Mouse (Mus musculus) G1E-ER4 (cell line): ENCODE results near the gene Golph3. TPM values are rescaled to one million over a fixed set of nuclear protein-coding genes. Genes with fewer than 3 reads are reported as not detected.

ENCODE experiments used
- GATA1 ChIP-seq: IDR thresholded peaks from one replicate; pipeline ENCODE4 v1.8.0; 2012; ENCODE audit warnings: low read length, inconsistent platforms
- polyA plus RNA-seq: library from polyadenylated mRNA; stranded (reverse); fragments of >175 nt; gene quantifications from 2 replicates; pipeline ENCODE4 v1.2.3, GENCODE M21; 2012

The Golph3 gene
- polyA plus RNA-seq, 1 experiment = 965 TPM

- TF ChIP-seq GATA1 = peak; percentile 53
Observed at GRCm38 (mm10) chr15:12310676-12311075, 10.6 kb upstream of the Golph3 start.

DNA sequence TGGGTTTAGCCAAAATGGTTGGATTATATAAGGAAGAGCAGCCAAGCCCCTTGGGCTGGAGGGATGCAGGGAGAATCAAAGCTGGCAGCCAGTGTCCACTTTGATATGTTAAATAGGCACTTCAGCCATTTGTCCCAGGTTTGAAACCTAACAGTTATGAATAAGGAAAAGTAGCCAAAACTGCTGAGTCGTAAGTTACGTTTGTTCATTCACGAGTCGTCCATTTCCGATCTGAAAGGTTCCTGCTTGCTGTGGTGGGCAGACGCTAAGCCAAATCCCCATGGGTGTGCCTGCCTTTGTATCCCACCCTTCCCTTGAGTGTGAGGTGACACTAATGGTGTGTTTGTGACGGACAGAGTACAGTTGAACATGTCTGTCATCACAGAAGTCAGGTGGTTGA, 9.8 kb upstream of the Golph3 start:
- TF ChIP-seq GATA1 = no peak

DNA sequence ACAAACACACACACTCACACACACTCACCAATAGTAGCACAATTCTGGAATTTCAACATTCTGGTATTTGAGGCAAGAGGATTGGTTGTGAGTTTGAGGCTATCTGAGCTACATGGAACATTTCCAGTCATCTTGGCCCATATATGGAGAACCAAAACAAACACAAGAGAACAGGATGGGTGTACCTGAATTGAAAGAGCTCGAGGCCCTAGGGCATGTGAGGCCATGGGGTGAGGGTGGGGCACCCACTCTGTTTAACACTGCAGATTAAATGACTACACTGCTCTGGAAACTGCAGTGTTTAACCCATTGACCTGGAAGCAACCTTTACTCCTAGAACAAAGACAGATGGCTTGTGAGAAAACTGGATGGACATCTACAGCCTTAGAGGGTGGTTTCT, 8.0 kb upstream of the Golph3 start:
- no peak for TF ChIP-seq GATA1

- TF ChIP-seq GATA1 = no peak
Observed at GRCm38 (mm10) chr15:12314584-12314983, 6.7 kb upstream of the Golph3 start.

GRCm38 (mm10) chr15:12315996-12316395, 5.3 kb upstream of the Golph3 start:
- no peak for TF ChIP-seq GATA1

DNA sequence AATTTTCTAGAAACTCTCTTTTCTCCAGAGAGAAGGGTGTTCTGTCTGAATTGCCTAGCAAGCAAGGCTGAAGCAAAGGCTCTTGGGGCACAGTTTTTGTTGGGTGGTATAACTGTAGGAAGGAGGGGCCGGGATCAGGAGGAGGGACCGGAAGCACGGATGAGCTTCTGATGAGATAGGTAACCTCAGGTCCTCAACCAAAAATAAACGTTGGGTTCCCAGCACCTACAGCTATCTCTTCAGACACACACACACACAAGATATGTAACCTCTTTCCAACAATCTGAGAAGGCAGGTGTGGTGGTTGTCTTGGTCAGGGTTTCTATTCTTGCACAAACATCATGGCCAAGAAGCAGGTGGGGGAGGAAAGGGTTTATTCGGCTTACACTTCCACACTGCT, 4.0 kb upstream of the Golph3 start:
- no peak for TF ChIP-seq GATA1

DNA sequence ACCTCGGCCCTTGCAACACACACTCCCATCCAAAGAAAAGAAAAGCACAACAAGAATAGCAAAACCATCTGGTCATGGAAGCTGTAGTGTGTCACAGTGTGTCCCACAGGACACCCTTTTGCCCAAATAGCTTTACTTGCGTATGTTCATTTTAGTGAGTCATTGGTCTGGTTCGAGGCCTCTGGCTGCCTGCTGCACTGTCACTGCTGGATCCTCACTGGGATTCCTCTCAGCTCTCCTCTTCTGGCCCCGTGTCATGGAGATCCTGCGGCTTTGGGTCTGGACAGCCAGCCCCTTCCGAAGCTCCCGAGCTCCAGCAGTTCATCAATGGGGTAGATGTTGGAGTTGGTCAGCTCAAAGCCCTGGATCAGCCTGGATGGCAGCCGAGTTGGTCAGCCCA, 2.8 kb upstream of the Golph3 start:
- TF ChIP-seq GATA1 = no peak

DNA sequence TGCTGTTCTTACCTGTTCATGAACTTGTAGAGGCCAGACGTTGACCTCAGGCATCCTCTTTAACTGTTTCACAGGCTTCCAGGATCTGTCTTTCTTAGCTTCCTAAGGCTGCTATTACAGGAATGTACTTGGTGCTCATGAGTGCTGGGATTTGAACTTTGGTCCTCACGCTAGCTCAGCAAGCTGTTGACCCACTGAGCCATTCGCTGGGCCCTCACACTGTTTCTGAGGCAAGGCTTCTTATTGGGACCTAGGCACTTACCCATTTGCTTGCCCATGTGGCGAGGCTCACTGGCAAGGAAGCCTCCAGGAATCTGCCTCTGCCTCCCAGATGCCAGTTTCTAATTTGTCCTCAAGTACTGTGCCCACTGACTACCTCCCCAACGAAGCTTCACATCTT, 1.4 kb upstream of the Golph3 start:
- TF ChIP-seq GATA1 = no peak

DNA sequence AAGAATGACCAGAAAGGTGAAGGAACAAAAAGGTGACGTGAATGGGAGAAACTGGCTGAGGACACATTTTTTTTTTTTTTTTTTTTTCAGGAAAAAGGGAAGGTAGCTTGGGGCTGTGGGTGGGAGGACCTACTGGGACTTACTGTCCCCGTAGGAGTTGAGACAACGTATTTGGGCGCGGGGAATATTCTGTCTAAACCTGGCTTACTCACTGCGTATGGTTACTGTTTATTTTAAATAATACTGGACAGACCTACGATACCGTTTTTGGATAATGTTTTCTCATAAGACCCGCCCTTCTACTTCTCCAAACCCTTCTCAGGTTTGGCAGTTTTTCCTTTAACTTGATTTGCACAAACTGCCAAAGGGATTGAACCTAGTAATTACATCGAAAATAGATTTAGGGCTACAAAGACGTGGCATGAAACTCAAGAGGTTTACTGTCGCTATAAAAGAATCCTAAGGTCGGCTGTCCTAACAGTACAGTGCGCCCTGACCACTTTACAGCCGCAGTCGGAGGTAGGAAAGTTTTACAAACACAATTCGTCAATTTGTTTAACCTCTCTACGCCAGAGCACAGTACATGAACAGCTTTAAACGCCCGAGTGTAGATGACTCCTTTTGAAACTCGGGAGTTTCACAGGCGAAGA, 684 bp upstream of the Golph3 start:
- no peak for TF ChIP-seq GATA1

- no peak for TF ChIP-seq GATA1
Observed at GRCm38 (mm10) chr15:12321788-12322621, 755 bp downstream of the Golph3 start, which contains the start of gene 1810049J17Rik. Gene 1810049J17Rik, minus strand, starts transcription at chr15:12321899.

DNA sequence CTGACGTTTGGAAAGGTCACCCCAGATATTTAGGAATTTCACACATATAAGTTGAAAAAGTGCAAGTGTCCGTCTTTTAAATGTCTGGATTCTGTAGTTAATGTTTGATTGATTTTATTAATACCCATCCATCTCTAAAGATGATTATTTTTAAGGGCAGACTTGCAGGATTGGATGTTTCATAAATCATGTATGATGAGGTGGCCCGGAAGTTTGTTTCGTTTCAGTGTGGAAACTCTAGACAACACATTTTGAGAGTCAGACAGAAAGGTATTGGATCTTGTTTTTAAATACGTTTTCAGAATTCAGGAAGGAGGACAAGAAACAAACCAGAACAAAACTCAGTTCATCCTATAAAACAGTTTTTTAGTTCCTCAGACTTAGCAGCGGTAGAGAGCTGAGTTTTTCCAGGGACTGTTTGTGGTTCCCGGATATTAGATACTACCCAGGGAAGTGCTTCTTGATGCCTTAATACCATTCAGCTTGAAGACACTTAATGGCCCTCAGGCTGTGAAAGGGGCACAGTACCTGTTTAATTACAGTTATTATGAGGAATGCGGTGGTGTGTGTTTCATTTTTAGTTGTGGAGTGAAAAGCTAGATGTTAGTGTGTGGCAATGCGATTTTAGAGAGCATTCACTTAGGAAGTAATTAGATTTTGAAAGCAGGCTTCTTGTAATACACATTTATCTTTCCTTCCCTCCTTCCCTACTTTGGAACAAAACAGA, 1.6 kb downstream of the Golph3 start:
- TF ChIP-seq GATA1 = no peak

DNA sequence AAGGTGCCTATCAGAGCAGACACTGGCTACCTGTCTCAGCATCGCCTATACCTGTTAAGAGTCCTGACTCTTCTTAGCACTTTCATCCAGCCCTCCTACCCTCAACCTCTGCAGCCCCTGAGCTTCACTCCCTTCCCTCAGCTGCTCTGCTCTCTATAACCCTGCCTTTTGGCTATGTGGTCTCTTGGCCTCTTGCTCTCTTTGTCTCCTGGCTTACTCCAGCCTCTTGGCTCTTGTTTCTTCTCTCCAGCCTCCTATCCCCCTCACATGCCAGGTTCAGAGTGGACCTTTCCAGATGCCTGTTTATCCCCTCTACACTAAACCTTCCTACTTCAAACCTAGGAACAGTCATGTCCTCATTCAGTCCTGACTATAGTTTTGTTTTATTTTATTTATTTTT, 3.1 kb downstream of the Golph3 start:
- TF ChIP-seq GATA1 = no peak

DNA sequence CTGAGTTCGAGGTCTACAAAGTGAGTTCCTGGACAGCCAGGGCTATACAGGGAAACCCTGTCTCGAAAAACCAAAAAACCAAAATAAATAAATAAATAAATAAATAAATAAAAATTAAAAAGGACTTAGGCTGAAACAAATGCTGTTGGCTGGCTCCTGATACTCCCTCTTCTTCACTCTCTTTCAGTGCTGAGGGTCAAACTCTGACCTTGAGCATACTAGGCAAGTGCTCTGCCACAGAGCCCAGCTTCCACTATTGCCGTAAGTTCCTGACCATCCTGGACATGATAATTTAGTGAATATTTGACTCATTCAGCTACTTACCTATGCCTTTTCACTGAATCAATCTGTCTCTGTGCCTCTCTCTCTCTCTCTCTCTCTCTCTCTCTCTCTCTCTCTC, 9.1 kb downstream of the Golph3 start:
- no peak for TF ChIP-seq GATA1

GRCm38 (mm10) chr15:12330892-12331291, 9.6 kb downstream of the Golph3 start:
- no peak for TF ChIP-seq GATA1

DNA sequence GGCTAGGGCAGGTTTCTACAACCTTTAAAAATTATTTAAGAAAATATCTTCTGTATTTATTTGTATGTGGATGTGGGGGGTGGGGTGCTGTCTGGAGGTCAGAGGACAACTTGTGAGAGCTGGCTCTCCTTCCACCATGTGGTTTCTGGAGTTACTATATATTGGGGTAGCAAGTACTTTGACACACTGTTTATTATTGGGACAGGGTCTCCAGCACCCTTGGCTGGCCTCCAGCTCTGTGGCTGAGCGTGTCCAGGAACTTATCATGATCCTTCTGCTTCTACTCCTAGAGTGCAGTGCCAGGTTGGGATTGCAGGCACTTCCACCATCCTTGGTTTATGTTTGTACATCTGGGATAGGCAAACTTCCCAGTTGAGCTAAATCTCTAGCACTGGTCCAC, 10.1 kb downstream of the Golph3 start:
- TF ChIP-seq GATA1 = no peak

DNA sequence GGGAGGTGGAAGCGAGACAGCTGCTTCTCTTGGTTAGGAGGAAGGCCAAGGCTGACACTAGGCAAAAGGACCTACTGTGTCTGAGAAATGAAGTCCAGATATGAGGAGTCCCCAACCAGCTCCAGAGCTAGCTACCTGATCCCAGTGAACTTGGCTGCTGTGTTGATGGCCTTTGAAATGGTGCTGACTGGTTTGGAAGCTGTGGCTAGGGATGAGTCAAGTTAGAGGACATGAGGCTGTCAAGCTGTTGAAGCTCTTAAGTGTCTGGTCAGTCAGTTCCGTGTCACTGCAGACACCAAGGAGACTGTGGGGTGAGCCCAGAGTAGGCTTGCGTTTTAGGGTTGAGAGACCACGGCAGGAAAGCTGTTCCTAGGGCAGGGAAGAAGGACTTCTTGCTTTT, 13.1 kb downstream of the Golph3 start:
- no peak for TF ChIP-seq GATA1
